Mouse (Mus musculus) inflammation-experienced regulatory T-cells, adult 6 months (primary cell): ENCODE measurements at regions not wholly inside any gene's neighbourhood (a gene's known extent, or its start where the extent isn't known, plus 50 kb on each side); places are given as distances from the start of the nearest gene placed in this dataset.

Source experiments
- ATAC-seq: one replicate; pipeline ENCODE4 v1.8.0; 2017

GRCm38 (mm10) chrX:52668679-52669078, 54.9 kb upstream of the Gpc3 start:
- ATAC-seq, result no peak

GRCm38 (mm10) chrX:52679045-52679444, 65.3 kb upstream of the Gpc3 start:
- peak; percentile 82 for ATAC-seq

- no peak for ATAC-seq
These were observed 80.6 kb upstream of the Gpc3 start for GRCm38 (mm10) chrX:52694392-52694791.

GRCm38 (mm10) chrX:52699615-52700014, 85.9 kb upstream of the Gpc3 start:
- ATAC-seq, result no peak

- peak; percentile 43 for ATAC-seq
These were observed 73.5 kb upstream of the Ccdc160 start for GRCm38 (mm10) chrX:52717495-52717894.

- no peak for ATAC-seq
These were observed 52.9 kb upstream of the Ccdc160 start for GRCm38 (mm10) chrX:52738116-52738515.
